Mouse (Mus musculus) liver, postnatal 0 days (tissue): ENCODE data around the gene Ybx2. TPM values are rescaled to one million over a fixed set of nuclear protein-coding genes. Genes with fewer than 3 reads are reported as not detected.
"Not testable (repeated sequence)": the region's sequence is repeated elsewhere in the genome, so short reads cannot be mapped to it uniquely, and the experiment has no call there.

Experiments
- ATAC-seq: fragments of 200-750 bp; cut with Nextera tagmentation; 2 replicates; pipeline ENCODE4 v1.8.0; 2017; ENCODE audit warnings: mild to moderate bottlenecking, moderate library complexity
- DNase-seq: peaks from one replicate; pipeline ENCODE4 v3.0.0-alpha.2; 2016
- H3K27ac ChIP-seq: fragments of 300-500 bp; sonication (generic); 2 replicates; pipeline ENCODE4 v1.5.1; 2014; ENCODE audit warnings: antibody characterized with exemption, moderate library complexity, mild to moderate bottlenecking, low read depth
- H3K27me3 ChIP-seq: fragments of 300-500 bp; sonication (generic); 2 replicates; pipeline ENCODE4 v1.6.1; 2014; ENCODE audit warnings: low read length, control low read depth, mixed read lengths; ENCODE audit not compliant: insufficient read depth
- H3K36me3 ChIP-seq: fragments of 300-500 bp; sonication (generic); replicated peaks from 2 replicates; pipeline ENCODE4 v1.6.1; 2014; ENCODE audit warnings: mild to moderate bottlenecking, control low read depth, low read length, moderate library complexity, mixed read lengths; ENCODE audit not compliant: insufficient read depth
- H3K4me1 ChIP-seq: fragments of 300-500 bp; sonication (generic); 2 replicates; pipeline ENCODE4 v1.6.1; 2014; ENCODE audit warnings: antibody characterized with exemption, mild to moderate bottlenecking, control low read depth; ENCODE audit not compliant: insufficient read depth
- H3K4me2 ChIP-seq: fragments of 300-500 bp; sonication (generic); 2 replicates; pipeline ENCODE4 v1.6.1; 2014; ENCODE audit warnings: low read depth, mild to moderate bottlenecking, low read length, moderate library complexity, mixed read lengths
- H3K4me3 ChIP-seq: fragments of 300-500 bp; sonication (generic); 2 replicates; pipeline ENCODE4 v1.5.1; 2014; ENCODE audit warnings: low read depth, low read length
- H3K9ac ChIP-seq: fragments of 300-500 bp; sonication (generic); replicated peaks from 2 replicates; pipeline ENCODE4 v1.6.1; 2014; ENCODE audit warnings: mild to moderate bottlenecking, moderate library complexity
- H3K9me3 ChIP-seq: fragments of 300-500 bp; sonication (generic); 2 replicates; pipeline ENCODE4 v1.6.1; 2016; ENCODE audit warnings: mild to moderate bottlenecking, control low read depth, low read length, mixed read lengths
- CTCF ChIP-seq: sonication (generic); IDR thresholded peaks from 2 replicates; pipeline ENCODE4 v1.5.1; 2016; ENCODE audit warnings: antibody characterized with exemption, low read depth
- EP300 ChIP-seq: IDR thresholded peaks from 2 replicates; pipeline ENCODE4 v1.6.1; 2016; ENCODE audit warnings: antibody characterized with exemption, low read depth, mild to moderate bottlenecking
- WGBS: fragments of 180-500 bp; shearing (Covaris S2); extraction: QIAGEN DNeasy Blood & Tissue Kit; methylation state at CpG from one replicate; pipeline ENCODE4 v1.1.7; 2014; ENCODE audit not compliant: insufficient replicate concordance; 5-methylcytosine and 5-hydroxymethylcytosine counted together
- polyA plus RNA-seq: library from polyadenylated mRNA; unstranded; fragments of >200 nt; fragmentation: Nextera tagmentation; extraction: Ambion mirVana; gene quantifications from 2 replicates; pipeline ENCODE4 v1.2.1, GENCODE M21; 2015

Gene Ybx2
- polyA plus RNA-seq, 1 experiment from 2014 or later: not detected

DNA sequence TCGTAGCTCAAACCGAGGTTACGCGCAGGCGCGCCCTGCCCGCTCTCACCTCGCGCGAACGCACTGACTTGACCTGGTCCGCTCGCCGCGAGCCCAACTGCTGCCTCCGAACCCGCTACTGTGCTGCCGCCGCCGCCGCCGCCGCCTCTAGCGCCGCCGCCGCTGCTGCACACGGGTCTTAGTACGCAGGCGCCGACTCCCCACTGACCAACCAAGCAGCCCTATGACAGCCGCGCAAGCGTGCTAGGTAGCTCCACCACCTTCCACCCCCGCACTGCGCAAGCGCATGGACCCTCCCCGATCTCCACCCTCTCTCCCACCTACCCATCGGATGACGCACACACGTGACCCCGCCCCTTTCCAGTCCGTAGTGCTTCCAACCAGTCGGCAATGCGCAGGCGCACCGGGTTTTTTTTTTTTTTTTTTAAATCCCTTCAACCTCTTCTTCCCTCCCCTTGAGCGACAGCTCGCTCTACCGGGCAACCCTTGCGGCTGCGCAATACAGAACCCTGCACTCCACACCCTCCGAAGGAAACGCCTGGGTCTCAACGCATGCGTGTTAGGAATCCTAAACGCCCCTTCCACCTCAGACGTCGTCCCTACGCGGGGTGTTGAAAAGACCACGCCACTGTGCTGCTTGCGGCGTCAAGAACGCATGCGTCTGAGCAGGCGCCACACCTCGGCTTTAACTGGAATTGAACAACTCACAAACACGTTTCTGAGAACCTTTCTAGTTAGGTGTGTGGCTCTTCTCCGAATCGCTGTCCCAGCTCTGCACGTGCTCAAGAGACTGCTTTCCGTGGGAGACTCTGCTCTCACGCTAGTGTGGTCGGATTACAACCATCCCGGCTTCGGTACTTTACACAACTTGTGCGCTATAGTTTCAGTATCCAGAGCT, 14.2 kb upstream of the Ybx2 start, which contains the start of gene Eif5a:
Eif5a (minus strand) TSS at position 845 of the 898 bp plus-strand sequence.
- DNase-seq: peak; percentile 100
- peaks cover 26% of the 10 kb centered on the region for H3K36me3 ChIP-seq
- H3K4me2 ChIP-seq: peak within 1 kb of the TSS; percentile 92
- peaks cover 40% of the 10 kb centered on the region for H3K4me1 ChIP-seq
- H3K9me3 ChIP-seq: no peaks in the 10 kb centered on the region
- H3K4me3 ChIP-seq: peak within 1 kb of the TSS; percentile 96
- peak within 1 kb of the TSS; percentile 91 for H3K9ac ChIP-seq
- H3K27ac ChIP-seq: peak within 1 kb of the TSS; percentile 100
- TF ChIP-seq CTCF (peak; percentile 86), EP300 (peak; percentile 51; the same call in 1 of the 2 replicates)
- WGBS: under 1% methylated on average over 78 of the region's 78 CpGs
- no peaks in the 10 kb centered on the region for H3K27me3 ChIP-seq
- peak; percentile 88 for ATAC-seq

DNA sequence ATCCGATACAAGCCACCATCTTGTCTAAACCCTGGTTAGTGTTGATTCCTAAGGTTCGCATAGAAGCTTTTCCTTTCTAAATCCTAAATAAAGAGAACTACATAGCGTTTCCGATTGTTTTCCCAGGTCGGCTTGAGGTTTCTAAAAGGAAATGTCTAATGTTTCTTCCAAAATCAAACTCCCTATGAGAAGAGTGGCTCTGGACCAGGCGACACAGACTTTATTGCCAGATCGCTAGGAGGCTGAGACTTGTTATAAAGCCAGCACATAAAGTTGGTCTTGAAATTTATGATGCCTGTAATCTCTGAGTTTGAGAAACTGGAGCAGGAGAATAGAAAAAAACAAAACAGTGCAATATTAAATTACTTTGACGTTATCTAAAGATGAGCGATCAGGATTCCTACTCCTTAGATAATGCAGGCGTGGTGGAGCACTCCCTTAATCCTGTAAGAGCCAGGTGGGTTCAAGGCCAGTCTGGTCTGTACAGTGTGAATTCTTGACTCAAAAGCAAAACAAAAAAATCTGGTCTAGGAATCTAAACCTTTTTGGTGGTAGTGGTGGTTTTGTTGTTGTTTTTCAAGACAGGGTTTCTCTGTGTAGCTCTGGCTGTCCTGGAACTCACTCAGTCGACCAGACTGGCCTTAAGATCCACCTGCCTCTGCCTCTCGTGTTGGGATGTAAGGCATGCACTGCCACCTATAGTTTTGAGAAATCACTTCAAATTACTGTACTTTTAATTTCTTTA, 13.4 kb upstream of the Ybx2 start:
- no peak for DNase-seq
- Histone ChIP-seq H3K27ac (peak overlapping the region; percentile 100), H3K27me3 (no peaks in the 10 kb centered on the region), H3K9ac (peak overlapping the region; percentile 60), H3K4me2 (peak overlapping the region; percentile 92), H3K4me3 (peak overlapping the region; percentile 96), H3K36me3 (peaks cover 18% of the 10 kb centered on the region), H3K4me1 (peaks cover 32% of the 10 kb centered on the region), H3K9me3 (no peaks in the 10 kb centered on the region)
- WGBS: 3% methylated on average over 12 of the region's 12 CpGs
- no peak for ATAC-seq
- TF ChIP-seq CTCF: peak; percentile 36; the same call in 1 of the 2 replicates
- TF ChIP-seq EP300: no peak

DNA sequence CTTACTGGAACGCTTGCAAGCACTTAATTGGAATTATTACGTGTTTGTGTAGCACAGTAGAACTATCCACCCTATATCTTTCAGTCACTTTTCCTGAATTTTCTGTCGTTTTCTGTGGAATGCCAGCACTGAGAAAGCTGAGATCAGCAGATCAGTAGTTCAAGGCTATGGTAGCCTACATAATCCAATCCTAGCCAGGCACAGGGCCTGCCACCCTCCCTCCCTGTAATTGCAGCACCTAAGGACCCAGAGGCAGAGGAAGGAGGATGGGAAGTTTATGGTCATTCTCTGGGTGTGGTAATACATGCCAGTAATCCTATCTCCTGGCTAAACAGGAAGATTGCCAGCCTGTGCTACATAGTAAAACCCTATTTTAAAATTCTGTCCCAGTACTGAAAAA, 12.8 kb upstream of the Ybx2 start:
- no peak for TF ChIP-seq EP300
- TF ChIP-seq CTCF: no peak
- H3K9ac ChIP-seq: no peak overlapping the region; the same call in 1 of the 2 replicates
- peaks cover 28% of the 10 kb centered on the region for H3K4me1 ChIP-seq
- no peaks in the 10 kb centered on the region for H3K9me3 ChIP-seq
- H3K27me3 ChIP-seq: no peaks in the 10 kb centered on the region
- H3K27ac ChIP-seq: peak overlapping the region; percentile 100
- peak; percentile 12 for DNase-seq
- peak overlapping the region; percentile 96; the same call in 1 of the 2 replicates for H3K4me3 ChIP-seq
- H3K4me2 ChIP-seq: peak overlapping the region; percentile 92
- H3K36me3 ChIP-seq: peaks cover 12% of the 10 kb centered on the region
- no peak for ATAC-seq
- WGBS: 60% methylated on average over 3 of the region's 3 CpGs

DNA sequence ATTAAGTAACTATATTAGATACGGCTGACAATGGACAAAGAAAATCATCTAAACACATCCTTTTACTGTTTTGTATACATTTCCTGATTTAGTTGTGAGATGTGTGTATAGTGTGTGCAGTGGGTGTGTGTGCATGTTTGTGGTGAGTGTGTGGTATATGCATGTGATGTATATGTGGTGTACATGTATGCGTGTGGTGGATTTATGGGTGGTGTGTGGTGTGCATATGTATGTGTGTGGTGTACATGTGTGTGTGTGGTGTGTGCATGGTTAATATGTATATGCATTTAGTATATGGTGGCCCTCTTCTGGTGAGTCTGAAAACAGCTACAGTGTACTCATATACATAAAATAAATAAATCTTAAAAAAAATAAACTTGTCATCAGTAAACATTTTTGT, 8.1 kb upstream of the Ybx2 start:
- no peak for DNase-seq
- Histone ChIP-seq H3K4me1 (peaks cover 8% of the 10 kb centered on the region), H3K4me2 (no peak overlapping the region), H3K4me3 (no peak overlapping the region), H3K27me3 (no peaks in the 10 kb centered on the region), H3K27ac (no peak overlapping the region), H3K9me3 (no peaks in the 10 kb centered on the region), H3K9ac (no peak overlapping the region), H3K36me3 (no peaks in the 10 kb centered on the region)
- TF ChIP-seq CTCF (0 out of 2 replicates have a peak, but pooled peaks have one; percentile 18), EP300 (no peak)
- ATAC-seq: no peak
- WGBS: 90% methylated on average over 2 of the region's 2 CpGs

DNA sequence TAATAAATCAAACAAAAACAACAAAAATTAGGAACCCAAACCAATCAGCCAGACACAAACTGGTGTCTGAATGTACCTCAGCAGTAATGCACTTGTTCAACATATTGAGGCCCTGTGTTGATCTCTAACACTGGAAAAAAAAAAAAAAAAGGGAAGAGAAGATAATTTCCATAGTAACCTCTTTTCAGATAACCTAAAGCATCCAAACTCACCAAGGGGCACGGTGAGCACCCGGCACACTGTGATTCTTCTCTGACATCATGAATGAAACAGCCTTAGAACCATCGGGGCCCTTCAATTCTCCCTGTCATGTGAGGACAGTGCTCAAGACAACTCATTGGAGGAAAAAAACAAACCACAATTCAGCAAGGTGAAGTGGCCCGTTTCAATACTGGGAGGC, 5.9 kb upstream of the Ybx2 start:
- WGBS: 27% methylated on average over 4 of the region's 4 CpGs
- Histone ChIP-seq H3K9me3 (no peaks in the 10 kb centered on the region), H3K4me3 (no peak overlapping the region), H3K4me2 (no peak overlapping the region), H3K9ac (no peak overlapping the region), H3K27me3 (peaks cover 6% of the 10 kb centered on the region), H3K4me1 (peaks cover 5% of the 10 kb centered on the region), H3K27ac (no peak overlapping the region), H3K36me3 (no peaks in the 10 kb centered on the region)
- ATAC-seq: no peak
- DNase-seq: no peak
- TF ChIP-seq EP300 (no peak), CTCF (no peak)

DNA sequence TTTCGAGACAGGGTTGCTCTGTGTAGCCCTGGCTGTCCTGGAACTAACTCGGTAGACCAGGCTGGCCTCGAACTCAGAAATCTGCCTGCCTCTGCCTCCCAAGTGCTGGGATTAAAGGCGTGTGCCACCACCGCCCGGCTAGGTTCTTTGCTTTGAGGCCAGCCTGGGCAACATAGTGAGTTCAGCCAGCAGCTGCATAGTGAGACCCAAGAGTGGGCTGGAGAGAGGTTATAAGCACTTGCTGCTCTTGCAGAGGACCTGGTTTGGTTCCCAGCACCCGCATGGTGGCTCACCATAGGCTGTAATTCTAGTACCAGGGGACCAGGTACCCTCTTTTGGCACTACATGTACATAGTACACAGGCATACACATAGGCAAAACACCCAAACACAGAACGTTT, 5.4 kb upstream of the Ybx2 start:
- WGBS: 79% methylated on average over 8 of the region's 8 CpGs
- not testable (repeated sequence) for H3K4me1 ChIP-seq, H3K27ac ChIP-seq, H3K9me3 ChIP-seq, H3K9ac ChIP-seq, DNase-seq, H3K4me2 ChIP-seq, ATAC-seq, H3K36me3 ChIP-seq, H3K4me3 ChIP-seq
- H3K27me3 ChIP-seq: peaks cover 10% of the 10 kb centered on the region
